Mouse (Mus musculus): Measurements from ENCODE around the gene Gm21750.
"Not testable (repeated sequence)": the region's sequence is repeated elsewhere in the genome, so short reads cannot be mapped to it uniquely, and the experiment has no call there.

Gene Gm21750

DNA sequence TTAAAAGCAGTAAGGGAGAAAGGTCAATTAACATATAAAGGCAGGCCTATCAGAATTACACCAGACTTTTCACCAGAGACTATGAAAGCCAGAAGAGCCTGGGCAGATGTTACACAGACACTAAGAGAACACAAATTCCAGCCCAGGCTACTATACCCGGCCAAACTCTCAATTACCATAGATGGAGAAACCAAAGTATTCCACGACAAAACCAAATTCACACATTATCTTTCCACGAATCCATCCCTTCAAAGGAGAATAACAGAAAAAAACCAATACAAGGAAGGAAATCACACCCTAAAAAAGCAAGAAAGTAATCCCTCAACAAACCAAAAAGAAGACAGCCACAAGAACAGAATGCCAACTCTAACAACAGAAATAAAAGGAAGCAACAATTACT, at the start of gene Gm21750:
TSS of gene Gm21750 (plus strand) at position 301 of the 400 bp plus-strand sequence.
- not testable (repeated sequence) for DNase-seq (ENCODE audit: low read depth, low spot score)

DNA sequence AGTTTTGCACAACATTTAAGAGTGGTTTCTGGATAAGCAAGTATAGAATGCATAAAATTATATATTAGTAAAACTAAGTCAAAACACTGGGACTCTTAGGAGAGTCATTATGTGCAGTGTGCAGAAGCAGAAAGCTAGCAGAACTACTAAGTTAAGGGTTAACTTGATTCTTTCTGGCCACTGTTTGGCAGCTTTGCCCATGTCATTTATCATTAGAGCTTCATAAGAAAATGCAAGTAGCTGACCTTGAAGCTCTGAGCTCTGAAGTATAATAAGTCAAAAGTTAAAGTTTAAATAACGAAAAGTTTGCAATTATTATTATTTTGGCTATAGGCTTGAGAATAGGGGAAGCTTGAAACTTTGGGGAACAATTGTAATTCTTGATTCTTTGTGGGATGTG, 46.1 kb upstream of the Gm21750 start:
- not testable (repeated sequence) for DNase-seq (ENCODE audit: low read depth, low spot score)

DNA sequence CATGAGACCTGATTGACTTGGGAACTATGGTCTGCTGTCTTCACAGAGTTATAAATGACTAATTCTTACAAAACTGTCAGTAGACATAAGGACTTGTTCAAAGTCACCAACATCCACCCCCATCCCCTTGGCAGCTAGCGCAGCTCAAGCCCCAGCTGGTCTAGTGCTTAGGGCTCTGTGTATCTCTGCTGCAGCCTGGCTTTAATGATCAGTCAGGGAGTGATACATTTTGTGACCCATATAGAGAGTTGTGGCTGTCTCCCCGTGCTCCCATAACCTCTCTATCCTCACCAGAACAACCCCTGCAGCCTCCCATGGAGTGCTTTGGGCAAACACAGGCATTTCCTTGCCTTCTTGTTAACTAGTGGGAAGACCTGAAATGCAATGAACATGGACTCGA, 40.1 kb upstream of the Gm21750 start:
- no peak for DNase-seq (ENCODE audit: low read depth, low spot score)

- no peak for DNase-seq (ENCODE audit: low read depth, low spot score)
Measured at GRCm38 (mm10) chr14:73622988-73623387, 38.0 kb upstream of the Gm21750 start.

DNA sequence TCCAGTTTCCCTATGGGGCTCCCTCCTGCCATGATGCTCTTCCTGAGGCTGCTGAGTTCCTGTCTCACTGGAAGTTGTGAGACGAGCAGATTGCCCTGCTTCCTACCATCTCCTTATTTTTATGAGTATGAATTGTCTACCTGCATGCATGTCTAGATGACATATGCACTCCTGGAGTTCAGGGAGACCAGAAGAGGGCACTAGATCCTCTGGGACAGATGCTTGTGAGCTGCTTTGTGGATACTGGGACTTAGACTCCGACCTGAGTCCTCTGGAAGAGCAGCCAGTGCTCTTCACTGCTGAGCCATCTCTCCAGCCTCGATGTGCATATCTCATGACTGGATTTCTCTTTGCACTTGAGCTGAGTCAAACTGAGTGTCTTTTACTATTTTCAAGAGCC, 35.6 kb upstream of the Gm21750 start:
- DNase-seq (ENCODE audit: low read depth, low spot score), result peak; percentile 7

GRCm38 (mm10) chr14:73631511-73631910, 29.5 kb upstream of the Gm21750 start:
- DNase-seq (ENCODE audit: low read depth, low spot score), result no peak

DNA sequence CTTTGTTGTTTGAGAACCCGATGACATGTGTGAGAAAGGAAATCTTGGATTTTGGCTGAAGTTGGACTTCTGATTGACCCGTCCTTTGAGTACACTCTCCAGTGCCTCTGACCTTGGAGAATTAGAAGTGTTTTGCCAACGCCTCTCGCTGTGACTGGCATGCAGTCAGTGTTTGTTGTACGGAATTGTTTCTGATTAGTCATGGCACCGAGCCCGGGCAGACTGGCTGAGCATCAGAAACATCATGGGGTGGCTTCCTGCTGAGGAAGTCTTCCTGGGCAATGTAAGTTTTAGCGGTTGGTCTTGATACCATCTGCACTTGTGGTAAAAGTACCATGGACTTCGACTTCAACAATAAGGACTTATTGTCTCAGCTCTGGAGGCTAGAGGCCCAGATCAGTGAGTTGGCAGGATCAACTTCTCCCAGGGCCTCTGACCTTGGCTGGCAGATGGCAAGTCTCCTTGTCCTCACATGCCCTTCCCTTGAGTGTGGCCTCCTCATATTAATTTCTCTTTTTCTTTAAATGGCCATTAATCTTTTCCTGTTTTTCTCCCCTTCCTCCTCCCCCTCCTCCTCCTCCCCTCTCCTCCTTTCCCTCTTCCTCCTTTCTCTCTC, 28.3 kb upstream of the Gm21750 start:
- DNase-seq (ENCODE audit: low read depth, low spot score), result no peak

- no peak for DNase-seq (ENCODE audit: low read depth, low spot score)
Measured at GRCm38 (mm10) chr14:73634356-73634755, 26.7 kb upstream of the Gm21750 start.

DNA sequence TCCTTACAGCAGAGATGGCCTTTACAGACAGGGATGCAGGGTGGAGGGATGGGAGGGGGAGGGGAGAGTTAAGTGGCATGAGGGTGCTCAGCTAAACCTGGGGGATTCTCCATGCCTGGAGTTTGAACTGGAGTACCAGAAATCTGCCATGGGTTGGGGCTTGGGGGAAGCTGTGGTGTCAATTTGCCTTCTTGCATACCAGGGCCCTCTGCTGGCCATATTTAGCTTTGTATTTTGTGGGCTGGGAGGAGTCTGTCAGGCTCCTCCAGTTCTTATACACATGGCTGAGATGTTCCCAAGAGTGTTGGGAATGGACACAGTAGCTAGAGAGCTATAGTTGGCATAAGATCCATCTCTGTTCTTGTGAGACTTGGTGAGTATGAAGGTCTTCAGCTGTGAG, 23.6 kb upstream of the Gm21750 start:
- DNase-seq (ENCODE audit: low read depth, low spot score), result peak; percentile 42

DNA sequence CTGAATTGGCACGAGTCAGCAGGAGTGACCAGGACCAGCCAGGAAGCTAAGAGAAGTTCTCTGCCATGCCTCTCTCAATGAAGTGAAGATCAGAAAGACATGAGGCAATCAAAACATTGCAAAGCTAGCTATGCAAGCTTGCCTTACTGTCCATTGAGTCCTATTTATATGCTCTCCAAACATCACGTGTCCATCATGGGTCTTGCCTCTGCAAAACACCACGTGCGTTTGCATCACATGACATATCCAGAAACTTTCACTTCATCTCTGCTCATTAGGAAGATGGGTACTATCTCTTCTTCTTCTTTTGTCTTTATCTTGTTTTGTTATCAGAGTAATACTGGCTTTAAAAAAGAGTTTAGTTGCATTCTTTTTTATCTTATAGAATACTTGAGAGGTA, 10.8 kb upstream of the Gm21750 start:
- DNase-seq (ENCODE audit: low read depth, low spot score), result no peak

DNA sequence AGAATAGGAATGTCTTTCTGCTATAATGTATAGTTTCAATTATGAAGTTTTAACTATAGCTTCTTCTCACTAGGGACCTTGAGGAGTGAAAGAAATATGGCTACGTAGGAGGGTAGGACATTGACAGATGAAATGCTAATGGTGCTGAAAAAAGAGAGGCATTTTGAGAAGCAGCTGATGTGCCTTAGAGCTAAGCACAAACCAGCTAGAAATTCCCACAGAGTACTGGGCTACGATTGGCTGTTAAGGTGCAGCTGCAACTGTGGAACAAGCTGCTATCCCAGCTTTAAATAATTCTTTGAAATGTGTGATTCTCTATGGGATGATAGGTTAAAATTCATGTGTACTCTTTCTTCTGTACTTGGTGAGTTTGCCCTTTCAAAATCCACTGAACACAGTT, 9.1 kb downstream of the Gm21750 start:
- no peak for DNase-seq (ENCODE audit: low read depth, low spot score)

GRCm38 (mm10) chr14:73687726-73688125, 26.7 kb downstream of the Gm21750 start:
- DNase-seq (ENCODE audit: low read depth, low spot score), result no peak

DNA sequence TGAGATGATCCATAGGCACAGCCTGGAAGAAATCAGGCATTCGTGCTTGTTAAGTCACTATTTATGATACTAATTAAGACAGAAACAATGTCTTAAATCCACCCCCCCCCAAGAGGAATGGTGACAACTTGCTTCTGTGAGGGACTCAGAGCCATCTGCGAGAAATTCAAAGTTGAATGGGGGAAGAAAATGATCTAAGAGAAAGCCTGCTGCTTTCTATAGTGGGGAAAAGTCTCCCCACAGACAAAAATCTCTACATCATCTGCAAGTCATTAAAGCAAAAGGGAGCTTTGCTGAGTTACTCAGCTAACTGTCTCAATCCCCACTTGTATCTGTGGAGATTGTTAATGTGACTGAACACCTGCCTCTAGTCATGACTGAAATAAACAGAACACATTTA, 27.4 kb downstream of the Gm21750 start:
- no peak for DNase-seq (ENCODE audit: low read depth, low spot score)

DNA sequence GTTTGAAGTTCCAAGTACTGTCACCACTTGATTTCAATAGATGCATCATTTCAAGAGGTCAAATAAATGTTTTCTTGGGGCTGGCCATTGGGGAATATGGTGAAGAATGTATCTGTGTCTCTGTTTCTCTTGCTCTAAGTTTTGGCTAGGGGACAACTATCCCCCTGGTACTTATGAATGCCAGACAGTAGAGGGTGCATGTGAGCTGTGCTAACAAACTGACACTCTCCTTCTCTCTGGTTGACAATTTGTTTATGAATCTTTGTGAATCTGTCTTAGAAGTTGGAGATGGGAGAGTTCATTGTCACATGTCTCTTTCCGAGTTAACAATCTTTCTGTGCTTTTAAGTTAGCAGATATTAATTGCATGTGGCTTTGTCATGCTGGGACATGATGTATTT, 39.2 kb downstream of the Gm21750 start:
- DNase-seq (ENCODE audit: low read depth, low spot score), result peak; percentile 10

GRCm38 (mm10) chr14:73709412-73710110, 48.5 kb downstream of the Gm21750 start:
- no peak for DNase-seq (ENCODE audit: low read depth, low spot score)

All from ES-CJ7 (cell line).